Comparison of ENCODE assay signal across 1 mouse cellular context in genomic region chr16:16213079-16213760, GRCm38 (mm10).
TF ChIP-seq lines count a peak whose summit lies in the region.

Pkp2 (plus strand) TSS chr16:16213318.

TF ChIP-seq in CH12.LX, 34 proteins besides CTCF, POLR2A, EP300 and RAD21 (continued from another document):
- TF ChIP-seq SMC3 (IDR thresholded peaks at IDR 0.05; ENCODE audit: low read depth, low read length) (no peak), MAX (IDR thresholded peaks at IDR 0.05; ENCODE audit: low read length) (peak; percentile 59; the same call in 1 of the 2 replicates), JUN (IDR thresholded peaks at IDR 0.05; ENCODE audit: insufficient read depth, low read depth, low read length) (no peak), ZMIZ1 (IDR thresholded peaks at IDR 0.05; ENCODE audit: low read depth, low read length) (peak; percentile 100), CHD2 (IDR thresholded peaks at IDR 0.05; ENCODE audit: low read length) (peak; percentile 60), PAX5 (IDR thresholded peaks at IDR 0.05; ENCODE audit: low read length) (no peak), E2F4 (IDR thresholded peaks at IDR 0.05; ENCODE audit: insufficient replicate concordance, low read depth, low read length) (no peak), BHLHE40 (IDR thresholded peaks at IDR 0.05; ENCODE audit: low read depth, low read length) (no peak), POLR2AphosphoS2 (IDR thresholded peaks at IDR 0.05; ENCODE audit: low read depth, low read length) (peak; percentile 93), ZNF384 (IDR thresholded peaks at IDR 0.05; ENCODE audit: low read depth, low read length) (no peak), USF2 (conservative IDR thresholded peaks at IDR 0.05; ENCODE audit: low read depth, low read length) (no peak), RCOR1 (conservative IDR thresholded peaks at IDR 0.05; ENCODE audit: low read depth, low read length) (no peak), UBTF (IDR thresholded peaks at IDR 0.05; ENCODE audit: low read depth, low read length) (peak; percentile 93), ZKSCAN1 (IDR thresholded peaks at IDR 0.05; ENCODE audit: borderline replicate concordance, low read depth, low read length) (no peak), TCF12 (IDR thresholded peaks at IDR 0.05; ENCODE audit: low read depth, low read length) (peak; percentile 62; the same call in 1 of the 2 replicates), ETS1 (conservative IDR thresholded peaks at IDR 0.05; ENCODE audit: low read depth, low read length) (no peak; the same call in 1 of the 2 replicates), MXI1 (IDR thresholded peaks at IDR 0.05; ENCODE audit: low read depth, low read length) (peak; percentile 51; the same call in 1 of the 2 replicates), ELF1 (IDR thresholded peaks at IDR 0.05; ENCODE audit: low read depth, low read length) (peak; percentile 29; the same call in 1 of the 2 replicates), MAZ (IDR thresholded peaks at IDR 0.05; ENCODE audit: low read depth, low read length) (peak; percentile 72), NRF1 (IDR thresholded peaks at IDR 0.05; ENCODE audit: low read depth, low read length) (peak; percentile 71), GABPA (IDR thresholded peaks at IDR 0.05; ENCODE audit: insufficient replicate concordance, low read depth, low read length) (no peak), CHD1 (IDR thresholded peaks at IDR 0.05; ENCODE audit: low read depth, low read length) (no peak; the same call in 1 of the 2 replicates), KAT2A (IDR thresholded peaks at IDR 0.05; ENCODE audit: insufficient replicate concordance, low read length) (no peak; the same call in 1 of the 2 replicates), MYC (IDR thresholded peaks at IDR 0.05; ENCODE audit: low read depth, low read length) (no peak), MAFK (IDR thresholded peaks at IDR 0.05; ENCODE audit: insufficient replicate concordance, low read length) (no peak), USF1 (IDR thresholded peaks at IDR 0.05; ENCODE audit: low read depth, low read length) (no peak), MEF2A (IDR thresholded peaks at IDR 0.05; ENCODE audit: borderline replicate concordance, low read depth, low read length) (peak; percentile 19)
